Mouse (Mus musculus) brain, embryonic 14.5 days (tissue): ENCODE results near the gene Tcaf1. TPM values are rescaled to one million over a fixed set of nuclear protein-coding genes. Genes with fewer than 3 reads are reported as not detected.

Experiments
- DNase-seq: peaks from one replicate; pipeline ENCODE4 v3.0.0-alpha.2; 2011; ENCODE audit warnings: low read depth
- CTCF ChIP-seq: fragments of 200-500 bp; IDR thresholded peaks from 2 replicates; pipeline ENCODE4 v1.5.1; 2012; ENCODE audit warnings: inconsistent platforms, mild to moderate bottlenecking, moderate library complexity, borderline replicate concordance; ENCODE audit not compliant: insufficient read depth, insufficient read length; ENCODE audit errors: extremely low read depth
- POLR2A ChIP-seq: fragments of 200-500 bp; IDR thresholded peaks from 2 replicates; pipeline ENCODE4 v1.6.1; 2012; ENCODE audit warnings: mild to moderate bottlenecking, inconsistent platforms, borderline replicate concordance; ENCODE audit not compliant: poor library complexity, insufficient read depth, insufficient read length, severe bottlenecking; ENCODE audit errors: extremely low read depth
- polyA plus RNA-seq: library from polyadenylated mRNA; depleted of rRNA; stranded (reverse); fragments of >200 nt; gene quantifications from 2 replicates; pipeline ENCODE4 v1.2.3, GENCODE M21; 2012; rRNA removed

Gene Tcaf1
- polyA plus RNA-seq: 128 and 153 TPM in 2 replicates

DNA sequence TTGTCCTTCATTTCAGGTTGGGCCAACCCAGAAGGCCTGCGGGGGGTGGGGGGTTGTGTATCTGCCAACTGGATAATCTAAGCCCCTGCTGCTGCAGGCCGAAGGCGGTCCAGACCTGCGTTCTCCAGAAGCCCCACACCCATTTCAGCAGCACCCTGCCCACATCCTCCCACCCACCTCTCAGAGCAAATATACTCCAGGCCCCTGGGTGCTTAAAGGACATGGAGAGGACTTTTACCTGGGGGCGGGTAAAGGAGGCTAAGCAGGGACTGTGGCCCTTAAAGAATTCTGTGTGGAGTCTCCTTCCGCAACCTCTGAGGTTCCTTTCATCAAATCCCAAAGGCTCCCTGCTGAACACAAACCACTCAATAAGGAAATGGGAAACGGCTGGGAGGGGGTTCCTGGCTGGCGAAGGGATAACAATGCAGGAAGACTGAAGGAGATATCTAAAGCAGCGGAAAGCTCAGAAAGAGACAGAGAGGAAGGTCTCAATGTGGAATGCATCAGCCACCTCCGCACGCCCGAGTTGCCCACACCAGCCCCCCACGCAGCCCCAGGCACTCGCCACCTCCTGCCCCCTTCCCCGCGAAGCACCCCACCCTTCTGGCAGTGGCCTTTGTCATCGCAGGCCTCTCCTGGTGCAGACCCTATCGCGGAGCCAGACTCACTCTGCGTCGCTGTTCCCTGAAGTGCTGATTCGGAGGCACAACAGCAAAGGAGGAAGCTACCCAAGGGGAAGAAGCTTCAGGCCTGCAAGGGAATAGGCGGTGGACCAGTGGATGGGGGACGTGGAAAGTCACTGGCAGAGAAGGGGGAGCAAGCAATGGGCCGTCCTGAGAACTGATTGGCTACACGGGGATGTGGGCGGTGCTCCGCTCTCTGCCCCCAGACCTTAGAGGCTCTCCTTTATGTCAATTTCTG lies at the start of gene Tcaf1:
Gene Tcaf1, minus strand, starts transcription at position 798 of the 921 bp plus-strand sequence.
- TF ChIP-seq POLR2A: peak; percentile 48; the same call in 1 of the 2 replicates
- no peak for TF ChIP-seq CTCF
- DNase-seq: peak; percentile 98

DNA sequence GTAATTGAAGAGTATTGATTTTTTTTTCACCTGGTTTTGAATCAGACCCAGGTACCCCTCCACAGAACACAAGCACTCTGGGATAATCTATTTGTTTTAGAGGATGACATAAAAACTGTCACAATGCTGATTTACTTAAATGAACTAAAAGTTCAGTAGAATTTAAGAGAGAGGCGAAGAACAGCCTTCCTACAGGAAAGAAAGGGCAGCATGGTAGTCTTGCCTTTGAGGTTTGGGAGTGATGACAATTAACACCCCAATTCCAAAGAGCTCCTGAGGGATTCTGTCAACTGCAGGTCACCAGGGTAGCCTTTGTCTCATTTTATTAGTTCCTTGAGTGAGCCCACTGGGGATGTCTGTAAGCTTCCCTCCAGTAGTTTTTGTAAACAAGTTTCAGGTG lies 46.2 kb upstream of the Tcaf1 start, which contains the start of gene Olfr38:
Gene Olfr38, plus strand, starts transcription at position 301 of the 400 bp plus-strand sequence.
- DNase-seq: no peak
- TF ChIP-seq POLR2A: no peak
- TF ChIP-seq CTCF: no peak

DNA sequence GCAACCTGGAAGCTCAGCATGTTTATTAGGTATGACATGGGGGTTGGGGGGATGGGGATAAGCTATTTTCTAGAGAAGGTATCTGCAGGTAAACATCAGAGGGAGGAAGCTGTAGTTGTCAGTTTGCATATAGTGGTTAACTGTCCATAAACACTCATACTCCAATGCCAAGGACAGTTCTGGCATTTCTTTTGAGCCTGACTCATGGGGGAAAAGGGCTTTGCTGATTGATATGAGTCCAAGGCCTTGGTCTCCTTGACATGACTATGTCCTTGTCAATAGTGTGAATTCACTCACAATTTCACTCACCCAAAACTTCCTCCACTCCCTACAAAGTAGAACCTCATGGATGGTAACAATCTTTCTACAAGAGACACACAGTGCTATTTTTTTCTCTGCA lies 38.0 kb upstream of the Tcaf1 start:
- DNase-seq: no peak
- TF ChIP-seq CTCF: no peak

DNA sequence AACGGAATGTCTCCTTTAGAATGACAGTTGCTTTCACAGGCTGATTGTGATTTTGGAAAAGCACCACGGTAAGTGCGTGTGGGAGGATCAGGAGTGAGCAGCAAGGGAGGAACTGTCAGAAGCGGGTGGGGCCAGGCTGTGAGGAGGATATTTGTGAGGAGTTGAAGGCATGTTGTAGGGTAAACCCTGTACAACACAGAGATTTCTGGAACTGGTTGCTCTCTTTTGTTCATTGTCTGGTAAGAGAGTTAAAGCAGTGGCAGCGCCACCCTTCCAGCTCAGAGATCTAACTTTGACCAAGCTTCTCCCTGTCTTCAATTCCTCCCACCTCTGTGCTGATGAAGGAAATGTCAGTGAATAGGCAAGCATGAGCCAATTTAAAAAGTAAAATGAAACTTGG lies 32.4 kb upstream of the Tcaf1 start:
- no peak for DNase-seq
- no peak for TF ChIP-seq POLR2A
- no peak for TF ChIP-seq CTCF

DNA sequence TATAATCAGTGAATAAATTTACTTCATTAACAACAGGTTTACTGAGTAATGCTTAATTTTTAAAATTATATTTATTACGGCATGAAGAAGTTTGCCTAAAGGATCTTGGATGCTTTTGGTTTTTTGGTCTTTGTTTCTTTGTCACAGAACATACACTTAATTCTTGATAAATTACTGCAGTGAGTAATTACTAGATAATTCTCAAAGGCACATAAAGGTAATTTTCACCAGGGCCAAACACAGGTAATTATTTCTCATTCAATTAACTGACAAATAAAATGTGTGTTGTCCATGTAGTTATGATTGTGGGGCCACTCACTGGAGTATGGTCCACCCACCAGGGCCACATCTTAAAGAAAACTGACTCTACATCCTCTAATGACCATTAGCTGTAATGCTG lies 29.2 kb upstream of the Tcaf1 start, which contains the start of gene Olfr453:
Gene Olfr453, plus strand, starts transcription at position 301 of the 400 bp plus-strand sequence.
- TF ChIP-seq CTCF (no peak), POLR2A (no peak)

DNA sequence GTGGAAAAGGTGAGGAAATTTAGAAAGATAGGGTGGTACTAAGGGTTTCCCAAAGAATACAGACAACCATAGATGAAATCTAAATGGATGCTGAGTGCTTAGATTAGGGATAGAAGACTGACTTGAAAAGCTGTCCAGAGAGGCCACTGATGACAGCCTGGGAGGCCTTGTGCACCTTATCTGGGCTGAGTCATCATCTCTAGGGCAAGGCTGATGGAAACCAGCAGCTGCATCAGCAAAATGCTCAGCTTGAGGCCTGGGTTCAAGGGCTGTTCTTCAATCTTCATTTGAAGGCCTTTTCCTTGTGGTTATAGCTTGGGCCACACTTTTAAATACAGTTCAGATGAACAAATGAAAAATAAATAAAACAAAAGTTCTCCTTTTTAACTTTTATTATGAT lies 8.1 kb upstream of the Tcaf1 start:
- no peak for DNase-seq
- no peak for TF ChIP-seq POLR2A
- no peak for TF ChIP-seq CTCF

More for the DNA sequence above, 29.2 kb upstream of the Tcaf1 start, which contains the start of gene Olfr453:
- DNase-seq: no peak

DNA sequence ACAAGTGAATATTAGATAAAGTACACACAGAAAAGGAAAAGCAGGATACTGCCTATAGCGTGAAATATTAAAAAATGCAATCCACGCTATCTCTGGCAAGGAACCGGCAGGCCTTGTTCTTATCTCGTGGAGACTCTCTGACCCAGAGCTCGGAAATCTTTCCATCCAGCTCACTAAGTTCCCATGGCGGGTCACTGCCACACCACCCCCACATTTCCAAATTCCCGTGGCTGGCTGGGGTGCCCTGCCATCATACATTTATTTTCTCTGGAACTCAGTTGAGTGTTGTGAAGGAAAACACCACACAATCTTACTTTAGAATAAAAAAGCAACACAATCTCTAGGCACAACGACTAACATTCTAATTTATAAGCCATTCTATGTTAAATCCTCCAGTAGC lies 4.8 kb upstream of the Tcaf1 start:
- TF ChIP-seq CTCF: no peak
- no peak for TF ChIP-seq POLR2A
- no peak for DNase-seq

DNA sequence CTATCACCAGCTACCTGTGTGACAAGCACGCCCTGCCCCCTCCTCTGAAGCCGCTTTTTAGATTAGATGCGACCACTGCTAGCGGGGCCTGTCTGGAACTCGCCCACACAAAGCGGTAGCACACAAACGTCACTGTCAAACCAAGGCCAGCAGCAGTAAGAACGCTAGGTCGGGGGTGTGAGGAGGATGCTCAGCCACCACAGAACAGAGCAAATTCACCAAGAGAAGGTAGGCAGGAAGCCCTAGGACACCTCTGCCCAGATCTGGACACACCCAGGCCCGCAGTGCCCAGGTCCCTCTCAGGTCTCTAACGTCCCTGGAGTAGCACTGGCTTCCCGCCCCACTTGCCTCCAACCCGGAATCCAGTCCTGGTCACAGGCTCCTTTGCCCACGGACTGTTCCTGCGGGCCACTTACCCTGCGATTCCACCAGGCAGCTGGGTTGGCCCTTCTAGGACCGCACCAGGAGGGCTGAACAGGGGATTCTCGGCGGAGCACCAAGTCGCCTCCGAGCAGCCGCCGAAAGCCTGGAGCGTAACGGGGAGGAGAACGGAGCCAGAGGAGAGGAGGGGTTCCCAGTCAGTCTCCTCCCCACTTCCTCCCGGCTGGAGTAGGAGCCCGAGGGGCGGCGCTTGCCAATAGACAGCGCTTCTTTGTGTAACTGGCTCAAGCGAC lies 17.2 kb downstream of the Tcaf1 start:
- TF ChIP-seq POLR2A (peak; percentile 60; the same call in 1 of the 2 replicates), CTCF (no peak)

DNA sequence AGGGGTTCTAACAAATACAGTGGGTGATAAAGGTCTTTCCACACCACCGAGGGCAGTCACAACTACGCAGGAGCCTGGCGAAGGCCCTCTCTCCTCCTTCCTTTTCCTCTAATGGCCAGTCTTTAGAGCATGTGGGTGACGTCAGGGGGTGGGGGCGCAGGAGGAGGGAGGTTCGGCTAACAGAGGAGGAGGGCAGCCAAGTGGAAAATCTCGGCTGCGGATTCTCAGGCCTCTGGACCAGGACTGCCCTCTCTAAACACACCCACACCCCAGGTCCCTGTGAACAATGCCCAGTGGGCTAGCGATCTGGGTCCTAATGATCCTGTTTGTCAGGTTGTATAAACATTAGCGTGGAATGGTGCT lies 17.8 kb downstream of the Tcaf1 start:
- TF ChIP-seq CTCF (no peak), POLR2A (peak; percentile 45; the same call in 1 of the 2 replicates)
- DNase-seq: peak; percentile 95

More for the DNA sequence above, 17.2 kb downstream of the Tcaf1 start:
- DNase-seq: peak; percentile 97

DNA sequence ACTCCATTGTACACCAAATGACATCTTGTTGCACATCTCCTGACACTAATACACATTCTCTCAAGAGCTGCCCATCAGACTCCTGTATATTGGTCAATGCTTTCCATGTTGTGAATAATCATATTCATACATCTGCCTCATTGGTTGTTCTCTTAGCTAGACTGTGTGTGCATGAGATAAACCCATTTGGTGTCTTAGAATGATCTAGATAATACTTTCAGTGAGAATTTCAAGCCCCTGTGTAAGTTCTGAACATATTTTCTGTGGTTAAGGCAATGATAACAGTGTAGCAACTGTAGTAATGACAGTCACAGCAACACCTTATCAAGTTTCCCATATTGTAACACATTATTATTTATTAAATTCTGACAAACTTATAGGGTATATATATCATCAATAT lies 20.1 kb downstream of the Tcaf1 start:
- TF ChIP-seq CTCF: no peak
- TF ChIP-seq POLR2A: no peak
- DNase-seq: no peak

DNA sequence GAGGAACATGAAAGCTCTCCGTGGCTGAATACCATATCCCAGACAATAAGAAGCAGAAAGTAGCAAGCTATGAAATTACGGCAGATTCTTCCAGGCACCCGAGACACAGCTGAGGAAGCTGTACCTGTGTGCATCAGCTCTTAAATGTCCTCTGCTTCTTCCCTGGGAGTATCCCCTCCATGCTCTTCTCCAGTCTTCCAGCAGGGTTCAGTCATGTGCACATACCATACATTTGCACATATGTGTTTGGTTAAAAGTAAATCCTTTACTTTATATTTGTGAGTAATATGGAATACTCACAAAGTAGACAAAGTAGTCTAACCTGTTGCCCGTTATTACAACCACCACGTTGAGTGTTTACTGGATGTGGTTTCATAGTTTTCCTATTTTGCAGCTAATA lies 22.0 kb downstream of the Tcaf1 start:
- no peak for DNase-seq

More for the DNA sequence above, 22.0 kb downstream of the Tcaf1 start:
- TF ChIP-seq POLR2A (no peak), CTCF (no peak; the same call in 1 of the 2 replicates)
